Mouse (Mus musculus) spleen, adult 2 months (tissue): ENCODE results near the gene Rad51b.
A peak's percentile ranks its signal among the peaks of the same experiment; 100 is the strongest.

Experiments
- CTCF ChIP-seq: fragments of 200-500 bp; IDR thresholded peaks from 2 replicates; pipeline ENCODE4 v1.5.1; 2011; ENCODE audit warnings: mild to moderate bottlenecking, inconsistent platforms; ENCODE audit not compliant: insufficient read depth, insufficient read length, insufficient replicate concordance; ENCODE audit errors: extremely low read depth
- POLR2A ChIP-seq: fragments of 200-500 bp; IDR thresholded peaks from 2 replicates; pipeline ENCODE4 v1.6.1; 2011; ENCODE audit warnings: low read depth, low read length, inconsistent platforms

- peak; percentile 49; the same call in 1 of the 2 replicates for TF ChIP-seq CTCF
- no peak for TF ChIP-seq POLR2A
Observed at GRCm38 (mm10) chr12:79358613-79359218, 61.6 kb downstream of the Rad51b start.
